Mouse (Mus musculus): Measurements from ENCODE around the gene Glud1. TPM values are rescaled to one million over a fixed set of nuclear protein-coding genes. Genes with fewer than 3 reads are reported as not detected.

The Glud1 gene
- polyA plus RNA-seq, 1 experiment from 2014 or later: 134 TPM

GRCm38 (mm10) chr14:34371763-34372162, 61.2 kb downstream of the Glud1 start:
- ATAC-seq (ENCODE audit: low FRiP score): no peak
- WGBS: 86% methylated on average over 2 of the region's 2 CpGs
- Histone ChIP-seq H3K9me3 (replicated peaks) (no peaks in the 10 kb centered on the region), H3K4me3 (replicated peaks) (no peak overlapping the region), H3K27ac (replicated peaks) (no peak overlapping the region), H3K9ac (replicated peaks) (no peak overlapping the region), H3K27me3 (replicated peaks) (no peaks in the 10 kb centered on the region), H3K4me1 (peaks cover 14% of the 10 kb centered on the region), H3K4me2 (peak overlapping the region; percentile 6; the same call in 1 of the 2 replicates), H3K36me3 (no peaks in the 10 kb centered on the region)

GRCm38 (mm10) chr14:34372646-34373045, 62.1 kb downstream of the Glud1 start:
- Histone ChIP-seq H3K9ac (replicated peaks) (no peak overlapping the region), H3K4me3 (replicated peaks) (no peak overlapping the region), H3K36me3 (no peaks in the 10 kb centered on the region), H3K9me3 (replicated peaks) (no peaks in the 10 kb centered on the region), H3K27me3 (replicated peaks) (no peaks in the 10 kb centered on the region), H3K27ac (replicated peaks) (no peak overlapping the region), H3K4me2 (0 out of 2 replicates have a peak overlapping the region, but pooled peaks have one; percentile 25), H3K4me1 (peaks cover 14% of the 10 kb centered on the region)
- no peak for ATAC-seq (ENCODE audit: low FRiP score)
- 89% methylated on average over 6 of the region's 6 CpGs for WGBS

- WGBS: 88% methylated on average over 6 of the region's 6 CpGs
- Histone ChIP-seq H3K9ac (replicated peaks) (no peak overlapping the region), H3K27me3 (replicated peaks) (no peaks in the 10 kb centered on the region), H3K36me3 (no peaks in the 10 kb centered on the region), H3K9me3 (replicated peaks) (no peaks in the 10 kb centered on the region), H3K4me2 (peak overlapping the region; percentile 25), H3K4me1 (peaks cover 16% of the 10 kb centered on the region), H3K27ac (replicated peaks) (no peak overlapping the region), H3K4me3 (replicated peaks) (no peak overlapping the region; the same call in 1 of the 2 replicates)
- ATAC-seq (ENCODE audit: low FRiP score): no peak
These were observed 63.1 kb downstream of the Glud1 start for GRCm38 (mm10) chr14:34373581-34373980.

- no peaks in the 10 kb centered on the region for H3K36me3 ChIP-seq
- 24% methylated on average over 10 of the region's 10 CpGs for WGBS
- no peak within 1 kb of the TSS for H3K9ac ChIP-seq (replicated peaks)
- peaks cover 21% of the 10 kb centered on the region for H3K4me1 ChIP-seq
- H3K4me3 ChIP-seq (replicated peaks): no peak within 1 kb of the TSS; the same call in 1 of the 2 replicates
- H3K27me3 ChIP-seq (replicated peaks): no peaks in the 10 kb centered on the region
- no peaks in the 10 kb centered on the region for H3K9me3 ChIP-seq (replicated peaks)
- ATAC-seq (ENCODE audit: low FRiP score): peak; percentile 10; the same call in 1 of the 2 replicates
- peak within 1 kb of the TSS; percentile 25 for H3K4me2 ChIP-seq
- 0 out of 2 replicates have a peak within 1 kb of the TSS, but pooled peaks have one; percentile 9 for H3K27ac ChIP-seq (replicated peaks)
These were observed 64.0 kb downstream of the Glud1 start, which contains the start of gene Sncg for GRCm38 (mm10) chr14:34374577-34374976. Sncg (minus strand) TSS chr14:34374789.

DNA sequence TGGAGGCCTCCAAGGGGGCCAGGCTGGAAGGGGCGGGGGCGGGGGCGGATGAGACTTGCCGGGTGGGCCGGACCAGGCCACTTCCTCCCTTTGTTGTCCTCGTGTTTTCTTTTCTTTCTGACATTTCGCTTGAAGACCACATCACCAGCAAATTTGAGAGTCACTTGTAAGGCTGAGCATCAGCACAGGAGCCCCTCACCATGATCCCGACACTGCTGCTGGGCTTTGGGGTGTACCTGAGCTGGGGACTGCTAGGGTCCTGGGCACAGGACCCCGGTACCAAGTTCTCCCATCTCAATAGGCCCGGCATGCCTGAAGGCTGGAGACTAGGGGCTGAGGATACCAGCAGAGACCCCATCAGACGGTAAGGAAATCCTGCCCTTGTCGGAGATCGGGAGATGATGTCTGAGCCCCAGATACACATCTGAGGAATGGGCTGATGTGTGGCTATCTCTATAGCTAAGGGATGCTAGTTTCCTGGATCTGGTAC, 64.9 kb downstream of the Glud1 start, which contains the start of gene Mmrn2:
Gene Mmrn2 (plus strand): TSS at position 51 of the 490 bp plus-strand sequence.
- H3K36me3 ChIP-seq: no peaks in the 10 kb centered on the region
- no peaks in the 10 kb centered on the region for H3K9me3 ChIP-seq (replicated peaks)
- peak within 1 kb of the TSS; percentile 25 for H3K4me2 ChIP-seq
- no peak for ATAC-seq (ENCODE audit: low FRiP score)
- peaks cover 21% of the 10 kb centered on the region for H3K4me1 ChIP-seq
- no peak within 1 kb of the TSS for H3K9ac ChIP-seq (replicated peaks)
- H3K27me3 ChIP-seq (replicated peaks): no peaks in the 10 kb centered on the region
- H3K27ac ChIP-seq (replicated peaks): 0 out of 2 replicates have a peak within 1 kb of the TSS, but pooled peaks have one; percentile 9
- H3K4me3 ChIP-seq (replicated peaks): no peak within 1 kb of the TSS
- 80% methylated on average over 13 of the region's 13 CpGs for WGBS

- Histone ChIP-seq H3K27me3 (replicated peaks) (no peaks in the 10 kb centered on the region), H3K27ac (replicated peaks) (no peak overlapping the region), H3K4me1 (peaks cover 21% of the 10 kb centered on the region), H3K36me3 (no peaks in the 10 kb centered on the region), H3K9ac (replicated peaks) (no peak overlapping the region), H3K4me3 (replicated peaks) (no peak overlapping the region), H3K9me3 (replicated peaks) (no peaks in the 10 kb centered on the region), H3K4me2 (peak overlapping the region; percentile 6; the same call in 1 of the 2 replicates)
- 91% methylated on average over 5 of the region's 5 CpGs for WGBS
- ATAC-seq (ENCODE audit: low FRiP score): no peak
These were observed 65.4 kb downstream of the Glud1 start for GRCm38 (mm10) chr14:34375941-34376340.

- H3K9me3 ChIP-seq (replicated peaks): no peaks in the 10 kb centered on the region
- ATAC-seq (ENCODE audit: low FRiP score): no peak
- H3K27me3 ChIP-seq (replicated peaks): no peaks in the 10 kb centered on the region
- 93% methylated on average over 4 of the region's 4 CpGs for WGBS
- no peak overlapping the region for H3K27ac ChIP-seq (replicated peaks)
- no peak overlapping the region for H3K4me2 ChIP-seq
- no peak overlapping the region for H3K9ac ChIP-seq (replicated peaks)
- no peaks in the 10 kb centered on the region for H3K36me3 ChIP-seq
- H3K4me3 ChIP-seq (replicated peaks): no peak overlapping the region
- peaks cover 21% of the 10 kb centered on the region for H3K4me1 ChIP-seq
These were observed 66.6 kb downstream of the Glud1 start for GRCm38 (mm10) chr14:34377121-34377520.

- 48% methylated on average over 11 of the region's 11 CpGs for WGBS
- H3K9ac ChIP-seq (replicated peaks): no peak overlapping the region
- H3K27me3 ChIP-seq (replicated peaks): no peaks in the 10 kb centered on the region
- H3K4me3 ChIP-seq (replicated peaks): no peak overlapping the region
- H3K27ac ChIP-seq (replicated peaks): peak overlapping the region; percentile 61
- no peak overlapping the region for H3K4me2 ChIP-seq
- H3K4me1 ChIP-seq: peaks cover 20% of the 10 kb centered on the region
- H3K9me3 ChIP-seq (replicated peaks): no peaks in the 10 kb centered on the region
- no peaks in the 10 kb centered on the region for H3K36me3 ChIP-seq
- ATAC-seq (ENCODE audit: low FRiP score): peak; percentile 45
These were observed 68.2 kb downstream of the Glud1 start for GRCm38 (mm10) chr14:34378560-34379331.

DNA sequence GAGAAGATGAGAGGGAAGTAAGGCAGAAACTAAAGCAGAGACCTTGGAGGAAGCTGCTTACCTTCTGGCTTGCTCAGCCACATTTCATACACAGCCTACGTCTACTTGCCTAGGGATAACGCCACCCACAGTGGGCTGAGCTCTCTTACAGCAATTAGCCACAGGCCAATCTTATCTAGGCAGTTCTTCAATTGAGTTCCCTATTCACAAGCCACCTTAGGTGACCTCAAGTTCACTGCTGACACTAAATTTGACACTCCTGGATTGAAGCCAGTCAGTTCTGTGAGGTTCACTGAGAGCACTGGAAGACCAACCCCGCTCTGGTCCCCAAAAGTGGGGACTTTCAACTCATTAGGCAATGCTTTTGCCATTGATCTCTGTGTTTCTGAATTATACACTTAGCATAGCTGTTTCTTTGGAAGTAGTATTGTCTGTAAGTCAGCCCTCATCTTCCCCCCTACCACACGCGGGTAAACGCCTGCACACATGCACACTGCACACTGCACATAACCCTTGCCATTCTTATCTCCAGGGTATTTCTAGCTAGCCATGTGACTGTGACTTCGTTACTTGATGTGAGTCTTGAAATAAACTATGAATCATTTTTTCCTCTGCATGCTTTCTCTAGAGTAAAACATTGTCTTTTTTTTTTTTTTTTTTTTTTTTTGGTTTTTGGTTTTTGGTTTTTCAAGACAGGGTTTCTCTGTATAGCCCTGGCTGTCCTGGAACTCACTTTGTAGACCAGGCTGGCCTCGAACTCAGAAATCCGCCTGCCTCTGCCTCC, 72.6 kb downstream of the Glud1 start:
- no peak overlapping the region for H3K27ac ChIP-seq (replicated peaks)
- no peaks in the 10 kb centered on the region for H3K9me3 ChIP-seq (replicated peaks)
- peaks cover 7% of the 10 kb centered on the region for H3K4me1 ChIP-seq
- WGBS: 95% methylated on average over 9 of the region's 9 CpGs
- H3K36me3 ChIP-seq: no peaks in the 10 kb centered on the region
- no peaks in the 10 kb centered on the region for H3K27me3 ChIP-seq (replicated peaks)
- no peak overlapping the region for H3K9ac ChIP-seq (replicated peaks)
- H3K4me3 ChIP-seq (replicated peaks): no peak overlapping the region
- H3K4me2 ChIP-seq: no peak overlapping the region
- ATAC-seq (ENCODE audit: low FRiP score): no peak

GRCm38 (mm10) chr14:34393295-34393694, 82.8 kb downstream of the Glud1 start:
- H3K36me3 ChIP-seq: peaks cover 3% of the 10 kb centered on the region; the same call in 1 of the 2 replicates
- 65% methylated on average over 4 of the region's 4 CpGs for WGBS
- no peak overlapping the region for H3K4me2 ChIP-seq
- no peak overlapping the region for H3K27ac ChIP-seq (replicated peaks)
- H3K9me3 ChIP-seq (replicated peaks): no peaks in the 10 kb centered on the region
- no peak for ATAC-seq (ENCODE audit: low FRiP score)
- no peak overlapping the region for H3K4me3 ChIP-seq (replicated peaks)
- H3K4me1 ChIP-seq: no peaks in the 10 kb centered on the region
- H3K27me3 ChIP-seq (replicated peaks): no peaks in the 10 kb centered on the region
- H3K9ac ChIP-seq (replicated peaks): no peak overlapping the region

Data from neural tube, embryonic 15.5 days (tissue).